Comparison of ENCODE assay signal across 32 mouse cellular contexts in the genomic region with DNA sequence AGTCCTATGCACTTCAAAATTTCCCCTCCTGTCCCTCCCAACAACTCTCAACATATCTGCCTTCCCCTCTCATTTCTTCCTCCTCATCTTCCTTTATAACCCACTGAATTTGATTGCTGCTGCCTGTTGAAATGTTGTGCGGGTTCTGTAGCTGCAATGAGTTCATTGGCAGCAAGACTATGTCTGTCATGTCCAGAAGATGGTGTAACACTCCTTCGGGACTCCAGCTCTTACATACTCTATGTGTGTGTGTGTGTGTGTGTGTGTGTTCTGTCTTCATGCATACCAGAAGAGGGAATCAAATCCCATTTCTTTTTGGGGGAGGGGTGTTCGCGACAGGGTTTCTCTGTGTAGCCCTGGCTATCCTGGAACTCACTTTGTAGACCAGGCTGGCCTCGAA. TPM values are rescaled to one million over a fixed set of nuclear protein-coding genes. Genes with fewer than 3 reads are reported as not detected.
"Had no signal": no experiment of that assay in that cellular context is flagged by ENCODE, and none has a peak within 500 bp of the region (broad histone marks: within the 10 kb centered on the region; RNA-seq: fewer than 3 reads in every experiment).

No protein-coding gene starts in this region.

- H3K27me3 ChIP-seq: midbrain, embryonic 15.5 days; stomach, embryonic 15.5 days had no signal

- H3K9ac ChIP-seq: kidney, embryonic 15.5 days; liver, embryonic 14.5 days; lung, embryonic 15.5 days; midbrain, embryonic 12.5 days; midbrain, embryonic 15.5 days; neural tube, embryonic 13.5 days; stomach, embryonic 15.5 days had no signal

- H3K27ac ChIP-seq: kidney, embryonic 15.5 days; layer of hippocampus, adult 2 months; left cerebral cortex, adult 2 months; liver, embryonic 14.5 days; lung, embryonic 15.5 days; macrophage; midbrain, embryonic 12.5 days; midbrain, embryonic 15.5 days; neural tube, embryonic 13.5 days; stomach, embryonic 15.5 days had no signal

- H3K4me2 ChIP-seq: kidney, embryonic 15.5 days; liver, embryonic 11.5 days; lung, embryonic 15.5 days; midbrain, embryonic 12.5 days; midbrain, embryonic 15.5 days; neural tube, embryonic 13.5 days; stomach, embryonic 15.5 days had no signal

- ATAC-seq: midbrain, embryonic 15.5 days had no signal

- H3K4me3 ChIP-seq: kidney, embryonic 15.5 days; layer of hippocampus, adult 2 months; left cerebral cortex, adult 2 months; lung, embryonic 15.5 days; midbrain, embryonic 12.5 days; midbrain, embryonic 15.5 days; myocyte; neural tube, embryonic 13.5 days; stomach, embryonic 15.5 days had no signal

- H3K36me3 ChIP-seq: lung, embryonic 15.5 days; midbrain, embryonic 12.5 days; midbrain, embryonic 15.5 days; neural tube, embryonic 13.5 days; stomach, embryonic 15.5 days had no signal

- H3K9me3 ChIP-seq: kidney, embryonic 15.5 days; lung, embryonic 15.5 days; midbrain, embryonic 12.5 days; midbrain, embryonic 15.5 days; neural tube, embryonic 13.5 days; stomach, embryonic 15.5 days had no signal

- DNase-seq: kidney, adult 11 months; kidney, adult 8-10 months; kidney, postnatal 25 days; layer of hippocampus, postnatal 36 days; lung, adult 18-20 months; lung, postnatal 14 days; retina, postnatal 1 day; right cerebral cortex, postnatal 25 days; spleen, adult 18-20 months; thymus, adult 18-20 months; thymus, postnatal 14 days; thymus, postnatal 4 days had no signal

RNA-seq across cellular contexts. Expression of a gene that starts 10.7 kb away (rescaled TPM):
- total RNA-seq: layer of hippocampus, adult 2 months; layer of hippocampus, postnatal 10 days; layer of hippocampus, postnatal 36 days; left cerebral cortex, adult 2 months; left cerebral cortex, postnatal 10 days; left cerebral cortex, postnatal 36 days; megakaryocyte, adult 5-6 weeks; monocyte, adult 5-6 weeks; neutrophil, adult 5-6 weeks had no signal
- polyA plus RNA-seq: kidney, embryonic 15.5 days; large intestine, adult 2 months; lung, embryonic 15.5 days; macrophage; myocyte; neural tube, embryonic 13.5 days; stomach, embryonic 15.5 days; testis, adult 2 months had no signal

RNA-seq across cellular contexts. Expression of a gene that starts 20.7 kb away (rescaled TPM):
- total RNA-seq: monocyte, adult 5-6 weeks; neutrophil, adult 5-6 weeks had no signal
- polyA plus RNA-seq: macrophage had no signal
